Mouse (Mus musculus): ENCODE measurements around the gene A030003K21Rik.
"Not testable (repeated sequence)": the region's sequence is repeated elsewhere in the genome, so short reads cannot be mapped to it uniquely, and the experiment has no call there.

DNA sequence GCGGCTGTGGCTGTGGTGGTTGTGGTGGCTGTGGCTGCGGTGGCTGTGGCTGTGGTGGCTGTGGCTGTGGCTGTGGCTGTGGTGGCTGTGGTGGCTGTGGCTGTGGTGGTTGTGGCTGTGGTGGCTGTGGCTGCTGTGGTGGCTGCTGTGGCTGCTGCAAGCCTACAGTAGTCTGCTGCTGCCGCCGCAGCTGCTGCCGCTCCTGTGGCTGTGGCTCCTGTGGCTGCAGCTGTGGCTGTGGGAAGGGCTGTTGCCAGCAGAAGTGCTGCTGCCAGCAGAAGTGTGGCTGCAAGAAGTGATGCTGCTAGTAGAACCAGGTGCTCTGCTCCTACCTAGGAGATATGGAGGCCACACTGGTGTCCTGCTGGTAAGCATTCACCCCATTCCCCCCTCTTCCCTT, 29.8 kb downstream of the A030003K21Rik start:
- TF ChIP-seq CTCF (IDR thresholded peaks at IDR 0.05; ENCODE audit: control insufficient read depth, insufficient read depth, insufficient read length); USF1 (IDR thresholded peaks at IDR 0.05; ENCODE audit: low read depth): not testable (repeated sequence)
